Mouse (Mus musculus) testis, adult 2 months (tissue): ENCODE measurements around the gene 4921530L21Rik. TPM values are rescaled to one million over a fixed set of nuclear protein-coding genes. Genes with fewer than 3 reads are reported as not detected.
A peak's percentile ranks its signal among the peaks of the same experiment; 100 is the strongest.

Experiments
- H3K27ac ChIP-seq: fragments of 200-500 bp; 2 replicates; pipeline ENCODE4 v1.5.1; 2012; ENCODE audit warnings: low read depth, low read length; ENCODE audit not compliant: control insufficient read depth, insufficient read depth
- H3K27me3 ChIP-seq: fragments of 200-500 bp; 2 replicates; pipeline ENCODE4 v1.6.1; 2012; ENCODE audit warnings: mild to moderate bottlenecking, low read length, moderate library complexity; ENCODE audit not compliant: control insufficient read depth, insufficient read depth
- H3K36me3 ChIP-seq: fragments of 200-500 bp; 2 replicates; pipeline ENCODE4 v1.6.1; 2012; ENCODE audit warnings: mild to moderate bottlenecking, low read length; ENCODE audit not compliant: control insufficient read depth, insufficient read depth
- H3K4me1 ChIP-seq: fragments of 200-500 bp; 2 replicates; pipeline ENCODE4 v1.6.1; 2012; ENCODE audit warnings: low read length; ENCODE audit not compliant: control insufficient read depth, insufficient read depth
- H3K4me3 ChIP-seq: fragments of 200-500 bp; 2 replicates; pipeline ENCODE4 v1.5.1; 2012; ENCODE audit warnings: low read depth, mild to moderate bottlenecking, low read length, moderate library complexity, mixed read lengths; ENCODE audit not compliant: control insufficient read depth
- CTCF ChIP-seq: fragments of 200-500 bp; IDR thresholded peaks from 2 replicates; pipeline ENCODE4 v1.5.1; 2012; ENCODE audit warnings: low read depth, mild to moderate bottlenecking, inconsistent platforms, low read length, moderate library complexity; ENCODE audit not compliant: control insufficient read depth, insufficient read depth, insufficient replicate concordance
- POLR2A ChIP-seq: fragments of 200-500 bp; IDR thresholded peaks from 2 replicates; pipeline ENCODE4 v1.6.1; 2012; ENCODE audit warnings: low read depth, mild to moderate bottlenecking, inconsistent platforms, low read length, moderate library complexity; ENCODE audit not compliant: control insufficient read depth
- polyA plus RNA-seq: library from polyadenylated mRNA; depleted of rRNA; stranded (reverse); fragments of >200 nt; gene quantifications from 2 replicates; pipeline ENCODE4 v1.2.3, GENCODE M21; 2012; rRNA removed

Gene 4921530L21Rik
- polyA plus RNA-seq, result 20.2 and 28.4 TPM in 2 replicates

- Histone ChIP-seq H3K27me3 (no peaks in the 10 kb centered on the region), H3K4me3 (peak within 1 kb of the TSS; percentile 68), H3K4me1 (peaks cover 3% of the 10 kb centered on the region; the same call in 1 of the 2 replicates), H3K36me3 (no peaks in the 10 kb centered on the region), H3K27ac (no peak within 1 kb of the TSS)
- TF ChIP-seq POLR2A (no peak), CTCF (no peak)
Measured at GRCm38 (mm10) chr14:95880954-95881353, at the start of gene 4921530L21Rik. 4921530L21Rik (plus strand) TSS chr14:95881254.

GRCm38 (mm10) chr14:95833866-95834265 is 47.2 kb upstream of the 4921530L21Rik start:
- H3K27ac ChIP-seq, result no peak overlapping the region
- TF ChIP-seq CTCF (no peak), POLR2A (no peak)
- no peaks in the 10 kb centered on the region for H3K27me3 ChIP-seq
- no peaks in the 10 kb centered on the region for H3K4me1 ChIP-seq
- H3K36me3 ChIP-seq, result no peaks in the 10 kb centered on the region
- H3K4me3 ChIP-seq, result no peak overlapping the region

- no peak overlapping the region for H3K4me3 ChIP-seq
Measured at GRCm38 (mm10) chr14:95862981-95863380, 18.1 kb upstream of the 4921530L21Rik start.

GRCm38 (mm10) chr14:95865676-95866416 is 15.2 kb upstream of the 4921530L21Rik start:
- H3K4me3 ChIP-seq, result no peak overlapping the region
- H3K36me3 ChIP-seq, result no peaks in the 10 kb centered on the region
- TF ChIP-seq POLR2A, result no peak
- TF ChIP-seq CTCF, result no peak
- no peaks in the 10 kb centered on the region for H3K4me1 ChIP-seq
- no peak overlapping the region for H3K27ac ChIP-seq
- H3K27me3 ChIP-seq, result no peaks in the 10 kb centered on the region

More at GRCm38 (mm10) chr14:95862981-95863380, 18.1 kb upstream of the 4921530L21Rik start:
- TF ChIP-seq CTCF, result no peak
- TF ChIP-seq POLR2A, result no peak
- no peaks in the 10 kb centered on the region for H3K36me3 ChIP-seq
- H3K4me1 ChIP-seq, result no peaks in the 10 kb centered on the region
- H3K27me3 ChIP-seq, result no peaks in the 10 kb centered on the region
- H3K27ac ChIP-seq, result no peak overlapping the region

GRCm38 (mm10) chr14:95872020-95872419 is 9.0 kb upstream of the 4921530L21Rik start:
- Histone ChIP-seq H3K4me3 (no peak overlapping the region), H3K4me1 (no peaks in the 10 kb centered on the region), H3K27me3 (no peaks in the 10 kb centered on the region), H3K36me3 (no peaks in the 10 kb centered on the region), H3K27ac (no peak overlapping the region)
- TF ChIP-seq POLR2A (no peak), CTCF (no peak)

- no peak for TF ChIP-seq CTCF
- no peak for TF ChIP-seq POLR2A
- H3K36me3 ChIP-seq, result no peaks in the 10 kb centered on the region
- no peak overlapping the region for H3K4me3 ChIP-seq
- H3K27ac ChIP-seq, result no peak overlapping the region
- no peaks in the 10 kb centered on the region; the same call in 1 of the 2 replicates for H3K4me1 ChIP-seq
- no peaks in the 10 kb centered on the region for H3K27me3 ChIP-seq
Measured at GRCm38 (mm10) chr14:95876785-95877510, 4.1 kb upstream of the 4921530L21Rik start.

GRCm38 (mm10) chr14:95877548-95877947 is 3.5 kb upstream of the 4921530L21Rik start:
- no peak overlapping the region for H3K27ac ChIP-seq
- no peak overlapping the region for H3K4me3 ChIP-seq
- TF ChIP-seq CTCF, result no peak
- no peak for TF ChIP-seq POLR2A
- no peaks in the 10 kb centered on the region for H3K36me3 ChIP-seq
- no peaks in the 10 kb centered on the region for H3K27me3 ChIP-seq
- peaks cover 3% of the 10 kb centered on the region; the same call in 1 of the 2 replicates for H3K4me1 ChIP-seq
